In the genomic region with DNA sequence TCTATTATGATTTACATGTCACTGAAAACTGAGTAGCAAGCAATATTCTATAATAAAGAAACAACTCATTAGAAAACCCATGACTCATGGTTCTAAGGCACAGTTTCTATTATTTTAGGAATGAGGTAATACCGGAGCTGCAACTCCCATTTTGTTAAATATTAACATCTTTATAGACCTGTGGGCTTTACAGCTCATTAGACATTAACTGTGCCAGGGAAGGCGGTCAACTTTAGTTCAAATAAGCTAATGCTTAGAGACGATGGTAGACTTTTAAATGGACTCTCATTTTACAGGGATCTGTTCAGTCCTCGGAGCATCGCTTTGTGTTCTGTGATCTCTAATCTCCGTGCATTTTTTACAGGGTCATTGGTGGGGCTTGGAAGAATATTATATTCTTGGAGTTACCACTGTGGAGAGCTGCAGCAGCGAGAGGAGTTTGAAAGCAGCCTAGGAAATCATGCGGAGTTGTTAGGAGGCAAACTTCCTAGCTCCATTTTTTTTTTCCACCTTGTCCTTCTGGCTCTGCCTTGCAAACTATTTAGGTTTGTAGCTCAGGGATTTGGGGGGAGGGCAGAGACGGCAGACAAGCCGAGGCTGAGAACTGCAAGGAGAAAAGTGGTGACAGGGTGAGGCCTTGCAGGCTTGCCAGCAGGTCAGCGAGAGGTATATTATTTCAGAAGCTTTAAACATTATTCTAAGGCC, we compare ENCODE assay signal across 8 mouse cellular contexts.
DNase-seq lines count a peak whose midpoint lies in the region; ATAC-seq and TF ChIP-seq lines count a peak whose summit lies in the region.

No protein-coding gene starts in this region.

- no peak overlapping the region for H3K9ac ChIP-seq in hindbrain, embryonic 14.5 days
- H3K9ac ChIP-seq in forebrain, embryonic 11.5 days (ENCODE audit: low read length) = peak overlapping the region; percentile 43
- no peak overlapping the region for H3K9ac ChIP-seq in intestine, embryonic 15.5 days
- H3K9ac ChIP-seq in liver, embryonic 14.5 days (replicated peaks) = no peak overlapping the region
- H3K9ac ChIP-seq in stomach, embryonic 15.5 days = no peak overlapping the region

- peak overlapping the region; percentile 64; the same call in 1 of the 2 replicates for H3K27ac ChIP-seq in hindbrain, embryonic 10.5 days
- no peak overlapping the region for H3K27ac ChIP-seq in hindbrain, embryonic 14.5 days
- H3K27ac ChIP-seq in forebrain, embryonic 11.5 days (ENCODE audit: low read depth, low read length) = 0 out of 2 replicates have a peak overlapping the region, but pooled peaks have one; percentile 34
- H3K27ac ChIP-seq in intestine, embryonic 15.5 days = peak overlapping the region; percentile 88
- no peak overlapping the region for H3K27ac ChIP-seq in liver, embryonic 14.5 days
- peak overlapping the region; percentile 92 for H3K27ac ChIP-seq in stomach, embryonic 15.5 days

- H3K9me3 ChIP-seq in hindbrain, embryonic 10.5 days = no peaks in the 10 kb centered on the region
- H3K9me3 ChIP-seq in hindbrain, embryonic 14.5 days (ENCODE audit: control insufficient read depth, low read length) = no peaks in the 10 kb centered on the region
- H3K9me3 ChIP-seq in forebrain, embryonic 11.5 days (ENCODE audit: control insufficient read depth, low read length) = no peaks in the 10 kb centered on the region
- H3K9me3 ChIP-seq in intestine, embryonic 15.5 days = no peaks in the 10 kb centered on the region
- H3K9me3 ChIP-seq in liver, embryonic 14.5 days (ENCODE audit: control insufficient read depth, low read length) = no peaks in the 10 kb centered on the region
- no peaks in the 10 kb centered on the region for H3K9me3 ChIP-seq in stomach, embryonic 15.5 days

- ATAC-seq in hindbrain, embryonic 14.5 days (ENCODE audit: low FRiP score) = no peak
- ATAC-seq in forebrain, embryonic 11.5 days (replicated peaks; ENCODE audit: low FRiP score) = peak; percentile 33; the same call in 1 of the 2 replicates
- peak; percentile 93 for ATAC-seq in intestine, embryonic 15.5 days
- ATAC-seq in liver, embryonic 14.5 days (ENCODE audit: insufficient read depth) = no peak
- ATAC-seq in stomach, embryonic 15.5 days (ENCODE audit: insufficient read depth, low FRiP score, low read depth) = peak; percentile 87

- TF ChIP-seq EP300 in liver, embryonic 14.5 days (IDR thresholded peaks at IDR 0.05; ENCODE audit: low read depth) = no peak

- WGBS in hindbrain, embryonic 10.5 days = 47% methylated on average over 11 of the region's 11 CpGs
- 31% methylated on average over 11 of the region's 11 CpGs for WGBS in hindbrain, embryonic 14.5 days
- WGBS in forebrain, embryonic 11.5 days = 24% methylated on average over 11 of the region's 11 CpGs
- WGBS in intestine, embryonic 15.5 days = 17% methylated on average over 11 of the region's 11 CpGs
- 51% methylated on average over 11 of the region's 11 CpGs for WGBS in liver, embryonic 14.5 days (ENCODE audit: insufficient replicate concordance)
- WGBS in stomach, embryonic 15.5 days = 14% methylated on average over 11 of the region's 11 CpGs

- TF ChIP-seq CTCF in liver, embryonic 14.5 days (IDR thresholded peaks at IDR 0.05; ENCODE audit: low read depth) = no peak

- H3K4me3 ChIP-seq in hindbrain, embryonic 10.5 days = no peak overlapping the region
- H3K4me3 ChIP-seq in hindbrain, embryonic 14.5 days (replicated peaks; ENCODE audit: low read length) = no peak overlapping the region
- no peak overlapping the region for H3K4me3 ChIP-seq in forebrain, embryonic 11.5 days (ENCODE audit: low read depth, low read length)
- H3K4me3 ChIP-seq in intestine, embryonic 15.5 days (replicated peaks) = peak overlapping the region; percentile 15
- H3K4me3 ChIP-seq in liver, embryonic 14.5 days (ENCODE audit: insufficient read depth in 1 of 2, low read depth in 2 of 2, low read length in 2 of 2) = no peak overlapping the region
- H3K4me3 ChIP-seq in stomach, embryonic 15.5 days (replicated peaks) = 0 out of 2 replicates have a peak overlapping the region, but pooled peaks have one; percentile 7

- peaks cover 18% of the 10 kb centered on the region for H3K4me1 ChIP-seq in hindbrain, embryonic 10.5 days (replicated peaks)
- peaks cover 10% of the 10 kb centered on the region for H3K4me1 ChIP-seq in hindbrain, embryonic 14.5 days (replicated peaks; ENCODE audit: control insufficient read depth, insufficient read depth, low read length)
- H3K4me1 ChIP-seq in forebrain, embryonic 11.5 days (replicated peaks; ENCODE audit: control insufficient read depth, insufficient read depth, low read length) = peaks cover 11% of the 10 kb centered on the region
- H3K4me1 ChIP-seq in intestine, embryonic 15.5 days (replicated peaks) = 0 out of 2 replicates have a peak, but pooled peaks cover 2% of the 10 kb centered on the region
- H3K4me1 ChIP-seq in liver, embryonic 14.5 days (replicated peaks; ENCODE audit: control insufficient read depth in 2 of 2, insufficient read depth in 2 of 2, low read length in 1 of 2) = no peaks in the 10 kb centered on the region
- H3K4me1 ChIP-seq in stomach, embryonic 15.5 days = peaks cover 9% of the 10 kb centered on the region; the same call in 1 of the 2 replicates

- H3K36me3 ChIP-seq in hindbrain, embryonic 10.5 days = no peaks in the 10 kb centered on the region
- no peaks in the 10 kb centered on the region for H3K36me3 ChIP-seq in hindbrain, embryonic 14.5 days (replicated peaks; ENCODE audit: control insufficient read depth, insufficient read depth)
- no peaks in the 10 kb centered on the region for H3K36me3 ChIP-seq in forebrain, embryonic 11.5 days (ENCODE audit: control insufficient read depth, insufficient read depth, low read length)
- no peaks in the 10 kb centered on the region for H3K36me3 ChIP-seq in intestine, embryonic 15.5 days
- H3K36me3 ChIP-seq in liver, embryonic 14.5 days (replicated peaks; ENCODE audit: control insufficient read depth, insufficient read depth, low read depth) = no peaks in the 10 kb centered on the region
- no peaks in the 10 kb centered on the region for H3K36me3 ChIP-seq in stomach, embryonic 15.5 days

- DNase-seq in hindbrain, embryonic 10.5 days (ENCODE audit: low spot score) = peak; percentile 16
- no peak for DNase-seq in hindbrain, embryonic 14.5 days (ENCODE audit: low spot score)
- DNase-seq in forebrain, embryonic 11.5 days (ENCODE audit: low spot score) = no peak
- peak in 1 of 3 experiments; percentile 3 for DNase-seq in liver, embryonic 14.5 days (ENCODE audit: low read depth in 3 of 3, low spot score in 3 of 3)
- DNase-seq in layer of hippocampus, postnatal 10 days (ENCODE audit: low spot score in 2 of 2) = no peak
- DNase-seq in ovary, adult 18-20 months (ENCODE audit: low spot score) = no peak

- H3K27me3 ChIP-seq in hindbrain, embryonic 10.5 days (ENCODE audit: insufficient read depth, poor library complexity, severe bottlenecking) = no peaks in the 10 kb centered on the region
- H3K27me3 ChIP-seq in hindbrain, embryonic 14.5 days (ENCODE audit: control insufficient read depth, insufficient read depth, low read length) = no peaks in the 10 kb centered on the region
- no peaks in the 10 kb centered on the region for H3K27me3 ChIP-seq in forebrain, embryonic 11.5 days (ENCODE audit: control insufficient read depth, insufficient read depth, low read length)
- no peaks in the 10 kb centered on the region for H3K27me3 ChIP-seq in intestine, embryonic 15.5 days (replicated peaks)
- no peaks in the 10 kb centered on the region for H3K27me3 ChIP-seq in liver, embryonic 14.5 days (ENCODE audit: control insufficient read depth, insufficient read depth, low read length)
- H3K27me3 ChIP-seq in stomach, embryonic 15.5 days (replicated peaks) = no peaks in the 10 kb centered on the region

- no peak overlapping the region for H3K4me2 ChIP-seq in hindbrain, embryonic 14.5 days (replicated peaks)
- H3K4me2 ChIP-seq in forebrain, embryonic 11.5 days (ENCODE audit: low read depth, low read length, severe bottlenecking) = no peak overlapping the region
- H3K4me2 ChIP-seq in intestine, embryonic 15.5 days (replicated peaks) = peak overlapping the region; percentile 47
- H3K4me2 ChIP-seq in liver, embryonic 14.5 days (ENCODE audit: low read depth) = 0 out of 2 replicates have a peak overlapping the region, but pooled peaks have one; percentile 26
- peak overlapping the region; percentile 35 for H3K4me2 ChIP-seq in stomach, embryonic 15.5 days

Comparison
In these comparisons a context has a peak if more than half of its experiments do, and no peak if none do; other contexts are left out.
1. H3K27ac ChIP-seq: peak in hindbrain, embryonic 10.5 days (single experiment), forebrain, embryonic 11.5 days (single experiment), intestine, embryonic 15.5 days (single experiment) and stomach, embryonic 15.5 days (single experiment); none in hindbrain, embryonic 14.5 days (single experiment) and liver, embryonic 14.5 days (single experiment).
2. H3K4me3 ChIP-seq: peak in intestine, embryonic 15.5 days (single experiment) and stomach, embryonic 15.5 days (single experiment); none in hindbrain, embryonic 10.5 days (single experiment), hindbrain, embryonic 14.5 days (single experiment), forebrain, embryonic 11.5 days (single experiment) and liver, embryonic 14.5 days (0 of 2).
3. ATAC-seq: peak in forebrain, embryonic 11.5 days (single experiment), intestine, embryonic 15.5 days (single experiment) and stomach, embryonic 15.5 days (single experiment); none in hindbrain, embryonic 14.5 days (single experiment) and liver, embryonic 14.5 days (single experiment).
4. H3K4me2 ChIP-seq: peak in intestine, embryonic 15.5 days (single experiment), liver, embryonic 14.5 days (single experiment) and stomach, embryonic 15.5 days (single experiment); none in hindbrain, embryonic 14.5 days (single experiment) and forebrain, embryonic 11.5 days (single experiment).